Mouse (Mus musculus) thymus, adult 2 months (tissue): Measurements from ENCODE around the gene A730049H05Rik.

Source experiments
- CTCF ChIP-seq: fragments of 200-500 bp; IDR thresholded peaks from 2 replicates; pipeline ENCODE4 v1.5.1; 2012; ENCODE audit warnings: mild to moderate bottlenecking, control low read depth, low read length, moderate library complexity, borderline replicate concordance; ENCODE audit not compliant: control insufficient read depth, poor library complexity, insufficient read depth; ENCODE audit errors: extremely low read depth
- POLR2A ChIP-seq: fragments of 200-500 bp; IDR thresholded peaks from 2 replicates; pipeline ENCODE4 v1.6.1; 2012; ENCODE audit warnings: mild to moderate bottlenecking, low read length, control low read depth, moderate library complexity; ENCODE audit not compliant: control insufficient read depth, poor library complexity, insufficient read depth; ENCODE audit errors: extremely low read depth

DNA sequence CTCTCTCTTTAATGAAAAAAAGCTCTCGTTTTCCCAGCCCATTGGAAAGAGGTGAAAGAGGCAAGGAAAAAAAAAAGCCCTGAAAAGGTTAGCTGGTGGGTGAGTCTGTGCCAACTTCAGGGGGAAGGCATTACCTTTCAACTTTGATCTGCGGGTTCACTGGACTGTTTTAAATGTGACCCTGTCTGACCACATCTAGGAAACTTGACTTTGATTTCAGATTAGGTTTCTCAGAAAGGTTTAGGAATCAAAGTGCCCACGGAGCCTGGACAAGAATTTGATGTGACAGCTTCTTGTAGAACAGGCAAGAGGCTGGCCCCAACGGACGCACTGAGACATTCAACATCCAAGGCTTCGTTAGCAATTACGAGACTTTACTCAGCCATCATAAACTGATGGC lies 7.7 kb downstream of the A730049H05Rik start:
- TF ChIP-seq POLR2A, result no peak
- TF ChIP-seq CTCF, result no peak
